Mouse (Mus musculus) testis, adult 2 months (tissue): ENCODE results near the gene Oas3. TPM values are rescaled to one million over a fixed set of nuclear protein-coding genes. Genes with fewer than 3 reads are reported as not detected.
"Not testable (repeated sequence)": the region's sequence is repeated elsewhere in the genome, so short reads cannot be mapped to it uniquely, and the experiment has no call there.

ENCODE experiments used
- H3K27ac ChIP-seq: fragments of 200-500 bp; 2 replicates; pipeline ENCODE4 v1.5.1; 2012; ENCODE audit warnings: low read depth, low read length; ENCODE audit not compliant: control insufficient read depth, insufficient read depth
- H3K27me3 ChIP-seq: fragments of 200-500 bp; 2 replicates; pipeline ENCODE4 v1.6.1; 2012; ENCODE audit warnings: mild to moderate bottlenecking, low read length, moderate library complexity; ENCODE audit not compliant: control insufficient read depth, insufficient read depth
- H3K36me3 ChIP-seq: fragments of 200-500 bp; 2 replicates; pipeline ENCODE4 v1.6.1; 2012; ENCODE audit warnings: mild to moderate bottlenecking, low read length; ENCODE audit not compliant: control insufficient read depth, insufficient read depth
- H3K4me1 ChIP-seq: fragments of 200-500 bp; 2 replicates; pipeline ENCODE4 v1.6.1; 2012; ENCODE audit warnings: low read length; ENCODE audit not compliant: control insufficient read depth, insufficient read depth
- H3K4me3 ChIP-seq: fragments of 200-500 bp; 2 replicates; pipeline ENCODE4 v1.5.1; 2012; ENCODE audit warnings: low read depth, mild to moderate bottlenecking, low read length, moderate library complexity, mixed read lengths; ENCODE audit not compliant: control insufficient read depth
- CTCF ChIP-seq: fragments of 200-500 bp; IDR thresholded peaks from 2 replicates; pipeline ENCODE4 v1.5.1; 2012; ENCODE audit warnings: low read depth, mild to moderate bottlenecking, inconsistent platforms, low read length, moderate library complexity; ENCODE audit not compliant: control insufficient read depth, insufficient read depth, insufficient replicate concordance
- POLR2A ChIP-seq: fragments of 200-500 bp; IDR thresholded peaks from 2 replicates; pipeline ENCODE4 v1.6.1; 2012; ENCODE audit warnings: low read depth, mild to moderate bottlenecking, inconsistent platforms, low read length, moderate library complexity; ENCODE audit not compliant: control insufficient read depth
- polyA plus RNA-seq: library from polyadenylated mRNA; depleted of rRNA; stranded (reverse); fragments of >200 nt; gene quantifications from 2 replicates; pipeline ENCODE4 v1.2.3, GENCODE M21; 2012

The Oas3 gene
- polyA plus RNA-seq, 1 experiment, result 0.07 TPM

GRCm38 (mm10) chr5:120803596-120803995 lies 26.1 kb upstream of the Oas3 start:
- TF ChIP-seq CTCF (no peak), POLR2A (no peak)
- Histone ChIP-seq H3K36me3 (no peaks in the 10 kb centered on the region), H3K4me3 (no peak overlapping the region), H3K4me1 (no peaks in the 10 kb centered on the region), H3K27me3 (no peaks in the 10 kb centered on the region), H3K27ac (no peak overlapping the region)

- H3K36me3 ChIP-seq, H3K4me3 ChIP-seq, H3K4me1 ChIP-seq, H3K27ac ChIP-seq, H3K27me3 ChIP-seq: not testable (repeated sequence)
Measured at GRCm38 (mm10) chr5:120798943-120799342, 21.5 kb upstream of the Oas3 start.

- not testable (repeated sequence) for H3K27ac ChIP-seq, H3K4me1 ChIP-seq, H3K36me3 ChIP-seq, H3K4me3 ChIP-seq, H3K27me3 ChIP-seq
Measured at GRCm38 (mm10) chr5:120798147-120798546, 20.7 kb upstream of the Oas3 start.

- H3K4me3 ChIP-seq, H3K4me1 ChIP-seq, H3K27ac ChIP-seq, H3K36me3 ChIP-seq, H3K27me3 ChIP-seq: not testable (repeated sequence)
Measured at GRCm38 (mm10) chr5:120795480-120796034, 18.1 kb upstream of the Oas3 start, which contains the start of gene Oas1e. Gene Oas1e, minus strand, starts transcription at chr5:120795530.

- H3K27me3 ChIP-seq, result no peaks in the 10 kb centered on the region
- H3K27ac ChIP-seq, result no peak overlapping the region
- H3K36me3 ChIP-seq, result no peaks in the 10 kb centered on the region
- TF ChIP-seq CTCF, result peak; percentile 50
- no peak for TF ChIP-seq POLR2A
- peaks cover 3% of the 10 kb centered on the region; the same call in 1 of the 2 replicates for H3K4me1 ChIP-seq
- H3K4me3 ChIP-seq, result no peak overlapping the region
Measured at GRCm38 (mm10) chr5:120793043-120793442, 15.6 kb upstream of the Oas3 start.

GRCm38 (mm10) chr5:120787042-120787441 lies 9.6 kb upstream of the Oas3 start:
- no peak for TF ChIP-seq CTCF
- no peak for TF ChIP-seq POLR2A
- H3K27me3 ChIP-seq, result no peaks in the 10 kb centered on the region
- no peaks in the 10 kb centered on the region for H3K36me3 ChIP-seq
- H3K27ac ChIP-seq, result no peak overlapping the region
- peaks cover 3% of the 10 kb centered on the region; the same call in 1 of the 2 replicates for H3K4me1 ChIP-seq
- no peak overlapping the region for H3K4me3 ChIP-seq

- no peaks in the 10 kb centered on the region for H3K36me3 ChIP-seq
- 0 out of 2 replicates have a peak, but pooled peaks cover 2% of the 10 kb centered on the region for H3K4me1 ChIP-seq
- no peak overlapping the region for H3K27ac ChIP-seq
- TF ChIP-seq CTCF, result no peak
- TF ChIP-seq POLR2A, result no peak
- no peaks in the 10 kb centered on the region for H3K27me3 ChIP-seq
- H3K4me3 ChIP-seq, result no peak overlapping the region
Measured at GRCm38 (mm10) chr5:120782446-120782845, 5.0 kb upstream of the Oas3 start.

- Histone ChIP-seq H3K27ac (no peak overlapping the region), H3K4me1 (0 out of 2 replicates have a peak, but pooled peaks cover 2% of the 10 kb centered on the region), H3K36me3 (no peaks in the 10 kb centered on the region), H3K4me3 (no peak overlapping the region), H3K27me3 (no peaks in the 10 kb centered on the region)
- TF ChIP-seq POLR2A (no peak), CTCF (peak; percentile 56; the same call in 1 of the 2 replicates)
Measured at GRCm38 (mm10) chr5:120781646-120782045, 4.2 kb upstream of the Oas3 start.
